Mouse (Mus musculus): ENCODE measurements at regions not wholly inside any gene's neighbourhood (a gene's known extent, or its start where the extent isn't known, plus 50 kb on each side); places are given as distances from the start of the nearest gene placed in this dataset.

DNA sequence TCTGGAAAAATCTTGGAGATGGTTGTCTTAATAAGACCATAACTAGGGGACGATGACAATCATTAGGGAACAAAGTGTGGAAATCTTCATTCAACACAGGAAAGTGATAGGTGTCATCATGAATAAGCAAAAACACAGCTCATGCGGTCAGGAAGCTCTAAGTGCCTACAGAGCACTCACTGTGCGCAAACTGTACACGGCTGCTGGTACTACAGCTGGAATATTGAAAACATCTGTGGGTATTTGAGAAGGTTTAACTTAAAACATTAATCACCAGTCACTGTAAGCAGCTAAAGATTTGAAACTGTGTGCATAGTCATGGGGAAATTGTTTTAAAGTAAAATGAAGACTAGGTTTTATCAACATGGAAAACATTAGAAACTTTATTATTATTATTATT is 424.4 kb downstream of the Prim2 start:
- H3K36me3 ChIP-seq (replicated peaks; ENCODE audit: control insufficient read depth, insufficient read depth, low read depth): no peaks in the 10 kb centered on the region
- H3K4me2 ChIP-seq (ENCODE audit: low read depth): no peak overlapping the region
- WGBS (ENCODE audit: insufficient replicate concordance): 74% methylated on average over 4 of the region's 4 CpGs
- no peak overlapping the region for H3K9ac ChIP-seq (replicated peaks)
- no peak overlapping the region for H3K4me3 ChIP-seq (ENCODE audit: insufficient read depth in 1 of 2, low read depth in 2 of 2, low read length in 2 of 2)
- no peak overlapping the region for H3K27ac ChIP-seq
- no peak for DNase-seq (ENCODE audit: low read depth in 3 of 3, low spot score in 3 of 3)
- no peak for ATAC-seq (ENCODE audit: insufficient read depth)
- no peak for TF ChIP-seq EP300 (IDR thresholded peaks at IDR 0.05; ENCODE audit: low read depth)
- TF ChIP-seq CTCF (IDR thresholded peaks at IDR 0.05; ENCODE audit: low read depth): no peak
- no peaks in the 10 kb centered on the region for H3K4me1 ChIP-seq (replicated peaks; ENCODE audit: control insufficient read depth in 2 of 2, insufficient read depth in 2 of 2, low read length in 1 of 2)
- no peaks in the 10 kb centered on the region for H3K9me3 ChIP-seq (ENCODE audit: control insufficient read depth, low read length)
- H3K27me3 ChIP-seq (ENCODE audit: control insufficient read depth, insufficient read depth, low read length): no peaks in the 10 kb centered on the region

GRCm38 (mm10) chr1:33244691-33245090 is 424.9 kb downstream of the Prim2 start:
- H3K27me3 ChIP-seq (ENCODE audit: control insufficient read depth, insufficient read depth, low read length): no peaks in the 10 kb centered on the region
- TF ChIP-seq EP300 (IDR thresholded peaks at IDR 0.05; ENCODE audit: low read depth) (no peak), CTCF (IDR thresholded peaks at IDR 0.05; ENCODE audit: low read depth) (no peak)
- H3K36me3 ChIP-seq (replicated peaks; ENCODE audit: control insufficient read depth, insufficient read depth, low read depth): no peaks in the 10 kb centered on the region
- H3K4me2 ChIP-seq (ENCODE audit: low read depth): no peak overlapping the region
- H3K4me3 ChIP-seq (ENCODE audit: insufficient read depth in 1 of 2, low read depth in 2 of 2, low read length in 2 of 2): no peak overlapping the region
- WGBS (ENCODE audit: insufficient replicate concordance): 60% methylated on average over 8 of the region's 8 CpGs
- no peaks in the 10 kb centered on the region for H3K4me1 ChIP-seq (replicated peaks; ENCODE audit: control insufficient read depth in 2 of 2, insufficient read depth in 2 of 2, low read length in 1 of 2)
- no peak for ATAC-seq (ENCODE audit: insufficient read depth)
- no peak overlapping the region for H3K9ac ChIP-seq (replicated peaks)
- no peak for DNase-seq (ENCODE audit: low read depth in 3 of 3, low spot score in 3 of 3)
- H3K9me3 ChIP-seq (ENCODE audit: control insufficient read depth, low read length): no peaks in the 10 kb centered on the region
- no peak overlapping the region for H3K27ac ChIP-seq

- Histone ChIP-seq H3K4me2 (ENCODE audit: low read depth) (no peak overlapping the region), H3K4me1 (replicated peaks; ENCODE audit: control insufficient read depth in 2 of 2, insufficient read depth in 2 of 2, low read length in 1 of 2) (no peaks in the 10 kb centered on the region), H3K9ac (replicated peaks) (no peak overlapping the region), H3K4me3 (ENCODE audit: insufficient read depth in 1 of 2, low read depth in 2 of 2, low read length in 2 of 2) (no peak overlapping the region), H3K36me3 (replicated peaks; ENCODE audit: control insufficient read depth, insufficient read depth, low read depth) (no peaks in the 10 kb centered on the region), H3K27me3 (ENCODE audit: control insufficient read depth, insufficient read depth, low read length) (no peaks in the 10 kb centered on the region), H3K27ac (no peak overlapping the region), H3K9me3 (ENCODE audit: control insufficient read depth, low read length) (no peaks in the 10 kb centered on the region)
- no peak for DNase-seq (ENCODE audit: low read depth in 3 of 3, low spot score in 3 of 3)
- no peak for ATAC-seq (ENCODE audit: insufficient read depth)
- WGBS (ENCODE audit: insufficient replicate concordance): 69% methylated on average over 6 of the region's 6 CpGs
- no peak for TF ChIP-seq CTCF (IDR thresholded peaks at IDR 0.05; ENCODE audit: low read depth)
Measured at GRCm38 (mm10) chr1:33222997-33223396, 446.6 kb downstream of the Prim2 start.

DNA sequence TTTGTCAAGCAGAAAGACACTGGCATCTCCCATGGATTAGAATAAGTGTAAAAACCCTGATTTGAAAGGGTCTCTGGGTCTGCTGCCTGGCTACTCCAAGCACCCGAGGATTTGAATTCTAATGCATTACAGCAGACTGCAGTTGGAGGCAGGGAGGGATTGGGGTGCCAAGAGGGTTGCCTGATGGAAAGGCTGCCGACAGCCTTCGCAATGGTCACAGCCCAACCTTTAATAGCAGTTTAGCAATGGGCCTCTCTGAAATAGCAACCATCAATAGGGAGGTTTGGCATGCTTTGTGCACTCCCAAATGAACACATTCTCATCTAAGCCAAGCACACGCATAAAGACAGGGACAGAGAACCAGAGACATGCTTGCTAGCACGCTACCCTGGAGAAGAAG is 454.8 kb downstream of the Prim2 start:
- 58% methylated on average over 5 of the region's 5 CpGs for WGBS (ENCODE audit: insufficient replicate concordance)
- H3K4me1 ChIP-seq (replicated peaks; ENCODE audit: control insufficient read depth in 2 of 2, insufficient read depth in 2 of 2, low read length in 1 of 2): no peaks in the 10 kb centered on the region
- H3K9me3 ChIP-seq (ENCODE audit: control insufficient read depth, low read length): no peaks in the 10 kb centered on the region
- no peaks in the 10 kb centered on the region for H3K27me3 ChIP-seq (ENCODE audit: control insufficient read depth, insufficient read depth, low read length)
- TF ChIP-seq CTCF (IDR thresholded peaks at IDR 0.05; ENCODE audit: low read depth) (no peak), EP300 (IDR thresholded peaks at IDR 0.05; ENCODE audit: low read depth) (no peak)
- no peaks in the 10 kb centered on the region for H3K36me3 ChIP-seq (replicated peaks; ENCODE audit: control insufficient read depth, insufficient read depth, low read depth)
- ATAC-seq (ENCODE audit: insufficient read depth) (no peak), DNase-seq (ENCODE audit: low read depth in 3 of 3, low spot score in 3 of 3) (no peak)
- no peak overlapping the region for H3K4me2 ChIP-seq (ENCODE audit: low read depth)
- no peak overlapping the region for H3K4me3 ChIP-seq (ENCODE audit: insufficient read depth in 1 of 2, low read depth in 2 of 2, low read length in 2 of 2)
- no peak overlapping the region for H3K27ac ChIP-seq
- H3K9ac ChIP-seq (replicated peaks): no peak overlapping the region

DNA sequence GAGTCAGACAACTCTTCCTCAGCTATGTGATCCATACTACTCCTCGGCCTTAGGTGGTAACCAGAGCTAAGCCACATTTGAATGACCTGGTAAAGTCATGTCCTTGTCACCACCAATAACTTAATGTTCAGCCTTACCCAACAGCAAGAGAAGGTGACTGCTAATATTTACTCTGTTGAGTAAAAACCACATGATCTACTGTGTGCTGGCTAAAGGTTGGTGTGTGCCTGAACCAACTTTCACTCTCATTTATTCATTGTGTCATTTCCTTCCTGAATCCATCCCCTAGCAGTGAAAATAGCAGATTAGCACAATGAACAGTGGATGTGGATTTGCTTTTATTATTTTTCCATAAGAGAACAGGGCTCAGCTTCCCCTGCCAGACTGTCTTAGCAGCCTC is 455.2 kb downstream of the Prim2 start:
- TF ChIP-seq CTCF (IDR thresholded peaks at IDR 0.05; ENCODE audit: low read depth) (no peak), EP300 (IDR thresholded peaks at IDR 0.05; ENCODE audit: low read depth) (no peak)
- no peaks in the 10 kb centered on the region for H3K36me3 ChIP-seq (replicated peaks; ENCODE audit: control insufficient read depth, insufficient read depth, low read depth)
- no peaks in the 10 kb centered on the region for H3K4me1 ChIP-seq (replicated peaks; ENCODE audit: control insufficient read depth in 2 of 2, insufficient read depth in 2 of 2, low read length in 1 of 2)
- 57% methylated on average over 1 of the region's 1 CpGs for WGBS (ENCODE audit: insufficient replicate concordance)
- DNase-seq (ENCODE audit: low read depth in 3 of 3, low spot score in 3 of 3) (no peak), ATAC-seq (ENCODE audit: insufficient read depth) (no peak)
- no peak overlapping the region for H3K27ac ChIP-seq
- H3K4me2 ChIP-seq (ENCODE audit: low read depth): no peak overlapping the region
- H3K4me3 ChIP-seq (ENCODE audit: insufficient read depth in 1 of 2, low read depth in 2 of 2, low read length in 2 of 2): no peak overlapping the region
- no peak overlapping the region for H3K9ac ChIP-seq (replicated peaks)
- no peaks in the 10 kb centered on the region for H3K9me3 ChIP-seq (ENCODE audit: control insufficient read depth, low read length)
- H3K27me3 ChIP-seq (ENCODE audit: control insufficient read depth, insufficient read depth, low read length): no peaks in the 10 kb centered on the region
